Mouse (Mus musculus) retina, adult 2 months (tissue): ENCODE measurements around the gene Cntf.
"Not testable (repeated sequence)": the region's sequence is repeated elsewhere in the genome, so short reads cannot be mapped to it uniquely, and the experiment has no call there.

Experiments
- DNase-seq: peaks from one replicate; pipeline ENCODE4 v3.0.0-alpha.2; 2012; ENCODE audit warnings: low read depth, low spot score

The Cntf gene

DNA sequence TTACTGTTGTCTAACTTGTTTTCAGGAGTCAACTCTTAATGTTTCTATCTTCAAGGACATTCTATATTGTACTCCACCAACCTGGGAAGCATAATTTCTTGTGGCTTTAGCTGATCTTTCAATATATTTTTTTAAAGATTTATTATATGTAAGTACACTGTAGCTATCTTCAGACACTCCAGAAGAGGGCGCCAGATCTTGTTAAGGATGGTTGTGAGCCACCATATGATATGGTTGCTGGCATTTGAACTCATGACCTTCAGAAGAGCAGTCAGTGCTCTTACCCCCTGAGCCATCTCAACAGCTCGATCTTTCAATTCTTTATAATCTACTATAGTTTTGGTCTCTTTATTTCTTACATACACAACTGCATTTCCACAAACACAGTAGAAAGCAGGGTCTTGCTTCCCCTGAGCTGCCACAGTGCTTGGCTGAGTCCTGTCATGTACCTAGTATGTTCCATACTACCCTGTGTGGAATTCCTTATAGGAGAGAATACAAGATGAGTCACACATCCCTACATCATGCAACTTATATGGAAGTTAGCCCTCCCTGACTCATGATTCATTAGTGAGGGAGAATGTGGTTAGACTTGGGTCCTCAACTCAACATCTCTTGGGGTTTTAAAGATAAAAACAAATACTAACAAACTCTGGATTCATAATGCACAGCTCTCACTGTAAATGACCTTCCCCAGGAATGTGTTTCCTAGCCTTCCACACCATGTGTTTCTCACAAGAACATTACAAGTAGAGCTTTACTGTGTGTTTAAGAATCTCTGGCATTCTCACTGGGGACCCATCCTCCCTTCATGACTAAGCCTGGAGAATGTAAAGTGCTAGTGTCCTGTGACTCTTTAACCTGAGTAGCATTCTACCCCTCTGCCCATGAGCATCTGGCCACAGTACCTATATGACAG lies 3.0 kb downstream of the Cntf start:
- no peak for DNase-seq

DNA sequence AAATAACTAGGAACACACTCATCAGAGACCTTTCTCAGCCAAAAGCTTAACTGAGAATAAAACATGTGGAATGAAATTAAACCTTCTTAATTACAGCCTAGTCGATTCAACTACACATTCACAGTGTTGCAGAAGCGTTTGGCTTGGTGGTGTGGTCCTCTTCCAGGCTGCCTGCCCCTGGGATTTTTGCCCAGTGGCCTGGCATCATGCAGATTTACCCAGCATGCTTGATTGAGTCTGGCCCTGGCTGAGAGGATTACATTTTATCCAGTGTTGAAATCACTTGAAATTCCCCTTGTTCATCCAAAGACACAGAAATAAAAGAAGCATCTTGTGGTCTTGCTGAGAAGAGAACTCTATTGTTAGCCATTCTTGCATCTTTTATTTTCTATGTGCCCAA lies 5.8 kb downstream of the Cntf start:
- DNase-seq, result peak; percentile 37

GRCm38 (mm10) chr19:12758936-12759478 lies 6.4 kb downstream of the Cntf start:
- DNase-seq, result no peak

GRCm38 (mm10) chr19:12756286-12756685 lies 9.1 kb downstream of the Cntf start:
- DNase-seq, result no peak

- DNase-seq, result no peak
Observed at GRCm38 (mm10) chr19:12731950-12732349, 33.5 kb downstream of the Cntf start.

DNA sequence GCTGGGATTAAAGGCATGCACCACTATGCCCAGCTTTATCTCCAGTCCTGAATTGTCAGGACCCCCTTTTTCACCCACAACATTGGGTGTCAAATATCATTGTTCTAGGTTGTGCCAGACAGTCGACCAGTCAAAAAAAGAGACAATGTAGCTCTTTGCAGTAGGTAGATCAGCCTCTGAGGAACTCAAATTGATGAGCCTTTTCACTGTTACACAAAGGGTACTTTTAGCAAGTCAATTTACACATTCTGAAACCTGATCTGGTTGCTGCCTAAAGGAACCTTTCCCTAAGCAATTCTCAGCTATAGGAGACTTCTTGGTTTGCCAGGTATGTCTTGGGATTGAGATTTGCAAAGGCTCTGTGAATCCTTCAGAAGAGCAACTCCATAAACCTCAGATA lies 34.4 kb downstream of the Cntf start:
- DNase-seq, result no peak

DNA sequence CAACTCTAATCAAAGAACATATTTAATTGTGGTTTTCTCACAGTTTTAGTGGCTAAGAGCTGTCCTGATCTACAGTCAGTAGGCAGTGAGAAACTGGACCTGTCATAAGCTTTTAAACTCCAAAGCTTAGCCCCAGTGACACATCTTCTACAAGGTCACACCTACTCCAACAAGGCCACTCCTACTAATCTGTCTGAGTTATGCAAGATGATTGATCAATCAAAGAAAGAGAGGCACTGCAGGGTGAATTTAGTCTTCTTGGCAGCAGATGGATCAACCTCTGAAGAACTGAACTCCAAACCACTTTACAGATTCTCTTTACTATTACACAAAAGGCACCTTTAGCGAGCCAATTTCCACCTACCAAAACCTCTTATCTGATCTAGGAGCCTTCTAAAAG lies 39.6 kb downstream of the Cntf start:
- DNase-seq, result no peak

GRCm38 (mm10) chr19:12722308-12722707 lies 43.1 kb downstream of the Cntf start:
- no peak for DNase-seq

DNA sequence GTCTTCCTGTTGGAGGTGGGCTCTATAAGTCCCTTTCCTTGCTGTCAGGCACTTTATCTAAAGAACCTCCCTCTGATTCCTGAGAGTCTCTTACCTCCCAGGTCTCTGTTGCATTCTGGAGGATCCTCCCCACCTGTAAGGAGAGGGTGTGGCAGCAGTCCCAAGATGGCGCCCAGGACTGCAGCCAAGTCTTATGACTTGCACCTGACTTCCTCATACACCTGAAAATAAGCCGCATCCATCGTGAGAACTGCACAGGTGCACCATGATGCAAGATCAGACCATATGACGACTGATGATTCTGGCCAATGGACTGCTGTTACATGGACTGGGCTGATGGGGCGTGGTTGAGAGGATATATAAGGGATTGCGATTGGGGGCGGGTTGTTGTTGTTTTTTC lies 43.8 kb downstream of the Cntf start:
- not testable (repeated sequence) for DNase-seq

DNA sequence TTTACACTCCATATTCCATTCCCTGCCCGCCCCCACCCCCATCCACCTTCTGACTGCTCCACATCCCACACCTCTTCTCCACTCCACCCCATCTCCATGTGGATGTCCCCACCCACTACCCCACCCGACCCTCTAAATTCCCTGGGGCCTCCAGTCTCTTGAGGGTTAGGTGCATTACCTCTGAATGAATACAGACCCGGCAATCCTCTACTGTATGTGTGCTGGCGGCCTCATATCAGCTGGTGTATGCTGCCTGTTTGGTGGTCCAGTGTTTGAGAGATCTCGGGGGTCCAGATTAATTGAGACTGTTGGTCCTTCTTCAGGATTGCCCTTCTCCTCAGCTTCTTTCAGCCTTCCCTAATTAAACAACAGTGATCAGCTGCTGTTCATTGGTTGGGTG lies 44.5 kb downstream of the Cntf start:
- DNase-seq, result not testable (repeated sequence)

- DNase-seq, result no peak
Observed at GRCm38 (mm10) chr19:12720463-12720862, 45.0 kb downstream of the Cntf start.

GRCm38 (mm10) chr19:12719189-12719588 lies 46.2 kb downstream of the Cntf start:
- DNase-seq, result no peak
